Mouse (Mus musculus) brain, embryonic 14.5 days (tissue): ENCODE measurements at regions not wholly inside any gene's neighbourhood (a gene's known extent, or its start where the extent isn't known, plus 50 kb on each side); places are given as distances from the start of the nearest gene placed in this dataset.

ENCODE experiments used
- CTCF ChIP-seq: fragments of 200-500 bp; IDR thresholded peaks from 2 replicates; pipeline ENCODE4 v1.5.1; 2012; ENCODE audit warnings: inconsistent platforms, mild to moderate bottlenecking, moderate library complexity, borderline replicate concordance; ENCODE audit not compliant: insufficient read depth, insufficient read length; ENCODE audit errors: extremely low read depth
- POLR2A ChIP-seq: fragments of 200-500 bp; IDR thresholded peaks from 2 replicates; pipeline ENCODE4 v1.6.1; 2012; ENCODE audit warnings: mild to moderate bottlenecking, inconsistent platforms, borderline replicate concordance; ENCODE audit not compliant: poor library complexity, insufficient read depth, insufficient read length, severe bottlenecking; ENCODE audit errors: extremely low read depth

GRCm38 (mm10) chr2:80724085-80724484 lies 107.0 kb downstream of the Nup35 start:
- TF ChIP-seq CTCF (no peak), POLR2A (no peak)
